Mouse (Mus musculus) adrenal gland, adult 18-20 months (tissue): ENCODE measurements around the gene 4933428G20Rik. TPM values are rescaled to one million over a fixed set of nuclear protein-coding genes. Genes with fewer than 3 reads are reported as not detected.

Experiments
- DNase-seq, 2 experiments: peaks; one replicate each; pipeline ENCODE4 v3.0.0; 2021 to 2022; ENCODE audit warnings: low spot score in 2 of 2
- total RNA-seq, 2 experiments: library from RNA; stranded (reverse); gene quantifications; 1 replicate in 1 of 2; 2 replicates in 1 of 2; pipeline ENCODE4 v1.2.3; 2021

The 4933428G20Rik gene
- total RNA-seq, 2 experiments from 2014 or later: 0.19 to 0.20 TPM

- no peak for DNase-seq
Measured at GRCm38 (mm10) chr11:97508198-97508597, 8.1 kb upstream of the 4933428G20Rik start.

DNA sequence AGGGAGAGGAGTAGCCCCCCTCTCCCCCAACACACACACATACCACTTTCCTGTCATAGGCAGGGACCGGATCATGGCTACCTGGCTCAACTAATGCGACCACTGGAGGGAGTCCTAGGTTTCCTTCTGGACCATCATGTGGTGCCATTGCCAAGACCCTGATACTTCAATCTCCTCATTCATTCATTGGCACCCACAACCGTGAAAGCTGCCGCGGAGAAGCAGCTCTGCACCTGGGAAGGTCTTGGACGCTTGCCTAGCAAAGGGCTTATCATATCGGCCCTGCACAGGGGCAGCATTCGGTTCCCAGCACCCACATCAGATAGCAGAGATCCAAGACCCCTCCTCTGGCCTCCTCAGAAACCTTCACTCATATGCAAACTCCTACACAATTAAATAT lies 6.2 kb upstream of the 4933428G20Rik start:
- DNase-seq: no peak

DNA sequence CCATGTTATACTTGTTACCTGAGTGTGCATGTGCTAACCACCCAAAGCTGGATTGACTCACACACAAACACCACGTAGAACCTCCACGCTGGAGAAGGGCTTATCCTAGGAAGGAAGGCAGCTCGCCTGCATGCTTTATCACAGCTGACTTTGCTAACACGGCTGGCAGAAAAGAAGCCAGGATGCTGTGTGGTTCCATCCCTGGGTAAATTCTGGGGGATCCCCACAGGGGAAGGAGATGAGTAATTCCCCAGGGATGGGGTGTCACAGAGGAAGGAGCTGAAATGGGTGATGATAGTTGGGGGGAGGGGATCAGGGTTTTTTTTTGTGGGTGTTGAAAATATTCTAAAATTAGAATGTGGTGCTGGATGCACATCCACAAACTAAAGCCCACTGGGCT lies 5.6 kb upstream of the 4933428G20Rik start:
- no peak for DNase-seq

DNA sequence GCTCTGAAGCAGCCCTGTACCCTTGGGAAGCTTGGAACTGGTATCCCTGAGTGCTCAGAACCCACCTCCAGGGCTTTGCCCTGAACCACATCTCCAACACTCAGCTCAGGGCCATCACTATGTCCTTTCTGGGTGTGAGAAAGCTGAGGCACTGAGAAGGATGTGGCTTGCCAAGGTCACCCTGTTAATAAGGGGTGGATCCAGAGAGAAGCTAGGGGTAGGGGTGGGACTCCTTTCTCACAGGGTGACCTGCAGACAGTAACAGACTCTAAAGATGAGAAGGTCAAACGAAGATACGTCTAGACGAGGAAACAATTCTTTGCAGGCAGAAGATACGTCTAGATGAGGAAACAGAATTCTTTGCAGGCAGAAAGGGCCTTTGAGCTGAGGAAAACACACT lies 2.7 kb upstream of the 4933428G20Rik start:
- DNase-seq: no peak

DNA sequence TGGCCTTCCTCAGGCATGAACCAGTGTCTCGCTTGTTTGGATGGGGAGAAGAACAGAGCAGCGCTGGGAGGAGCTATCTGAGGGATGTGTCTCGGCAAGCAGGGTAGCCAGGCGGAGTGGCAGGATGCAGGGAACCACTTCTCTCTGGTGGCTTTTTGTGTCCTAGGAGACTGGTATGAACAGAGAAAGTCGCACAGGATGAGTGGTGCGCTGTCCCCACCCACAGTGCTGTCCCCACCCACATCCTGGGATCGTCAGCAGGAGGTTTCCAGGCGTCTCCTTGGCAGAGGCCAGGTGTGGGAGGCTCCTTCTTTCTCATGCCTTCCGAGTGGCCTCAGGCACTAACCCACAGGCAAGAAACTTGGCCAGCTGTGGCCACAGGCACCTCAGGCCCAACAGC lies 2.2 kb upstream of the 4933428G20Rik start:
- no peak for DNase-seq

- no peak for DNase-seq
Measured at GRCm38 (mm10) chr11:97500720-97501448, 744 bp upstream of the 4933428G20Rik start.

GRCm38 (mm10) chr11:97497543-97497942 lies 2.6 kb downstream of the 4933428G20Rik start:
- DNase-seq: no peak

GRCm38 (mm10) chr11:97492836-97493235 lies 7.3 kb downstream of the 4933428G20Rik start:
- no peak for DNase-seq

DNA sequence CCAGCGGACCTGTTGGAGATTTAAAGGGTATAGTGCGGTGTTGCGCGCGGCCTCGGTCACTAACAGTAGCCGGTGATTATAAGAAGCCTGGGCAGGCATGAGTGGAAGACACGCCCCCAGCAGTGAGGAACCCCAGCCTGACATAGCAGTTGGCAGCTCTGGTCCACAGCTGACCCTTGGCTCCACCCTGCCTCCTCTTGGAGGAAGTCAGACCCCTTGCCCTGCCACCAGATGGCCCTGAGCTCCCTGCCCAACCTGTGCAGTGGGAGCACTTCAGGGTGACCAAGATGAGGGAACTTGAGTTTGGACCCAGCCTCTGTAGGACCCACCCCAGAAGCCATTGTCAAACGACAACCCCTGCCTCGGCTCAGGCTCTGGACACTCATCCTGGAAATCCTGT lies 8.5 kb downstream of the 4933428G20Rik start:
- DNase-seq: no peak

- peak; percentile 76 to 83 for DNase-seq
Measured at GRCm38 (mm10) chr11:97489589-97490324, 10.4 kb downstream of the 4933428G20Rik start.

DNA sequence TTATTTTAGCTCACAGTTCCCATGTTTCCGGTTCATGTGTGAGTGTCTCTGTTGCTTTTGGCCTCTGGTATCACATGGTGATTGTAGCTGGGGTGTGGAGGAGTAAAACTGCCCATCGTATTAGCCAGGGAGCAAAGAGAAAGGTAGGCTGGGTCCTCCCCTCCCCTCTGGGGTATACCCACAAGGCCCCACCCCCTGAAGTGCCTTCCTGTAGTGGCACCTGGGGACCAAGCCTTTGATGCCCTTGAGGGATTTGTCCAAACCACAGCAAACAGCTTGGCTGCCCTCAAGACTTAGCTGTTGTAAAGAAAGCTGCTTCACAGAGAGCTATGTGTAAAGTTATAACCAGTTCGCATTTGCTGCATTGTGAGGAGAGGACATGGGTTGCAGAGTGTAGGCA lies 12.5 kb downstream of the 4933428G20Rik start:
- DNase-seq: no peak

- DNase-seq: no peak
Measured at GRCm38 (mm10) chr11:97485661-97486060, 14.5 kb downstream of the 4933428G20Rik start.

DNA sequence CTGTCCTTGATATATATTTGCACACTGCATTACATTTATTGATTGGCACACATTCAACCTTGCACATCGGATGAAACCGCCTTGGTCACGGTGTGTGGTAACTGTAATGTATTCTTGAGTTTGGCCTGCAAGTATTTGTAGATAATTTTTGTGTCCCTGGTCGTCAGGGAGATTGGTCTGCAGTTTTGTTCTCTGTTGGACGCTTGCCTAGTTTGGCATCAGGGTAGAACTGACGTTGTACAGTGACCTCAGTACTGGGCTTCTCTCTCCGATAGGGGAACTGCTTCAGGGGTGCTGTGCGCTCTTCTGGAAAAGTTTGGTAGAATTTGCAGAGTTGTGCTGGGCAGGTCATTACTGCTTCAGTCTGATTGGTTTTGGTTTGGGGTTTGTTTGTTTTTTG lies 20.3 kb downstream of the 4933428G20Rik start:
- DNase-seq: no peak

DNA sequence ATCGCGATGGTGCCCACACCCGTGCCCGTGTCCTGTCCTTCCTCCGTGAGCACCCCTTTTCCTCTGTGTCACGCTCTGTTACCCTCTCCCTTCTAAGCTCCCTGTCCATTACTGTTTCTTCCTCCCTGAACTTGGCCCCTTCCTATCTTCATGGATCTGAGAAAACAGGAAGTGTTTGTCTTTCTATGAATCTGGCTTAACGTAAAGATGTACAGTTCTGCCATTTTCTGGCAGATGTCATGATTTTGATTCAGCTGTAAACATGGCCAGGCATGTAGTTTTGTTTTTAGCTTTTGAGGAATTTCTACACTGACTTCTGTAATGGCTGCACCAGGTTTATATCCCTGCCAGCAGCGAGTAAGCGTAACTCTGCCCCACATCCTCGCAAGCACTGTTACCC lies 21.1 kb downstream of the 4933428G20Rik start:
- no peak for DNase-seq

GRCm38 (mm10) chr11:97478345-97478744 lies 21.8 kb downstream of the 4933428G20Rik start:
- no peak for DNase-seq

DNA sequence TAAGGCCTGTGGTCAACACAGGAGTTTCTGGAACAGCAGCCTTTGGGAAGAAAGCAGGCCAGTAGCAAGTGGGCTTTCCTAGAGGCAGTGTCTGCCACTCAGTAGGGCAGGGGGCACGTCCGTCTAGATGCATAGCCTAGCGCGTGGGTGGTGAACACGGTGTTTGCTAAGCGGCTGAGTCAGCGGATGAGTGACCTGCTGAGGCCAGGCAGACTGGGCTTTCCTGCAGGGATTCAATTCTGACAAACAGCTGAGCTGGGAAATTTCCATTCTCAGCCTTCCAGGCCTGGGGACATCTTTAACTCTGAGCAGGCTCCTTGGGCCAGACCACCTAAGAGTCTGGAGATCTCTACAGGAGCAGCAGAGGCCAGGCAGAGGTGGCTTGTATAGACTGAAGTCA lies 22.7 kb downstream of the 4933428G20Rik start:
- DNase-seq: peak in 1 of 2 experiments; percentile 19

DNA sequence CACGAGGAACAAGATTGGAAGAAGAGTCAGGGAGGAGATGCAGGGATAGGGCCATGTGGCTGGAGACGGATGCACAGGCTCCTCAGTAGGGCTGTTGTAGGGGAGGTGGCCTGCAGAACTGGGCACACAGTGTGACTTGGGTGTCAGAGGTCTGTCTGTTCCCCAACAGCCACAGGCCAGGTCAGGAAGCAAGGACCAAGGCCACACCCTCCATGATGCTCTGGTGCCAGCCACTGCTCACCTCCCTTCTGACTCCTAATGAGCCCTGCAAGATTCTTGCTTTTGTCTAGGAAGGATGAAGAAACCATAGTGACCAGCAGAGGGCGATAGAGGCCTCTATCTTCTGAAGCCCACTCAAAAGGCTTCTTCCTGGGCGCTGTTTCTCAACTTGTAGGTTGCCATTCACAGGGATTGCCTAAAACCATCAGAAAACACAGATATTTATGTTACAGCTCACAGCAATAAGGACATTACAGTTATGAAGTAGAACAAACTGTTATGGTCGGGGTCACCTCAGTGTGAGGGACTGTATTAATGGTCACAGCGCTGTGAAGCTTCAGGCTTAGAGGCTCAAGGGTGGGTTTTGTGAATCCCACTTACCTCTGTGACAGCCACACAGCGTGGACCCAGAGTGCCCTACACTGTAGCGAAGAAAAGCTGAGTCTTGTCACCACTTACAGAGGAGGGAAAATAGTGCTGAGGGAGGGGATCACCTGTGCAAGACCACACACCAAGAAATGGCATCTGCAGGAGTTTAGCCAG lies 23.6 kb downstream of the 4933428G20Rik start:
- peak; percentile 36 to 44 for DNase-seq

- DNase-seq: no peak
Measured at GRCm38 (mm10) chr11:97471276-97471675, 28.9 kb downstream of the 4933428G20Rik start.

GRCm38 (mm10) chr11:97469828-97470227 lies 30.3 kb downstream of the 4933428G20Rik start:
- DNase-seq: no peak

DNA sequence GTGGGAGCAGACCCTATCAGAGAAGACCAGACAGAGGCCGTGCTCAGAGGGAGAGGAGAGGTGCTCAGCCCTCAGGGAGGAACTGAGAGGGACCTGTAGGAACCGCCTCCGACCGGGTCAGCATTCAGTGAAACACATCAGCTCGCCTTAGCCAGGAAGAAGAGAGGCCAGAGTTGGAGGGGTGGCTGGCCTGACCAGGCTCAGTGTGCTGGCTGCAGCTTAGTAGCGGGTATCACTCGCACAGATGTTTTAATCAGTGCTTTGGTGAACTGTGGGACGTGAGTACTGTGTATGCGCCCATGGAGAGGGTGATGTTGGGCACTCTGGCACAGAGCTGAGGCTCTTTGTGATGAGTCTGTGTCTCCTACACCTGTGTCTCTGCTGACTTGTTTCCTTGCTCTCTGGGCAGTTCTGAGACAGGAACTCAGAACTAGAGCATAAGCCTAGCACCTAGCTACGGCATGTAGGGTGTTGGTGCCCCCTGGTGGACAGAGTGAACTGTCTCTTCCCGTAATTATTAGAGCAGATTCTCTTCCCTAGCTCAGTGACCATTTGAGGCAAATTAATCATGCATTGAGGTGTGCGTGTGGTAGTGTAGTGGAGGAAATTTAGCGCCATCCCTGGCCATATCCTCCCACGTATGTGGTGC lies 31.4 kb downstream of the 4933428G20Rik start:
- DNase-seq: peak; percentile 83 to 88

DNA sequence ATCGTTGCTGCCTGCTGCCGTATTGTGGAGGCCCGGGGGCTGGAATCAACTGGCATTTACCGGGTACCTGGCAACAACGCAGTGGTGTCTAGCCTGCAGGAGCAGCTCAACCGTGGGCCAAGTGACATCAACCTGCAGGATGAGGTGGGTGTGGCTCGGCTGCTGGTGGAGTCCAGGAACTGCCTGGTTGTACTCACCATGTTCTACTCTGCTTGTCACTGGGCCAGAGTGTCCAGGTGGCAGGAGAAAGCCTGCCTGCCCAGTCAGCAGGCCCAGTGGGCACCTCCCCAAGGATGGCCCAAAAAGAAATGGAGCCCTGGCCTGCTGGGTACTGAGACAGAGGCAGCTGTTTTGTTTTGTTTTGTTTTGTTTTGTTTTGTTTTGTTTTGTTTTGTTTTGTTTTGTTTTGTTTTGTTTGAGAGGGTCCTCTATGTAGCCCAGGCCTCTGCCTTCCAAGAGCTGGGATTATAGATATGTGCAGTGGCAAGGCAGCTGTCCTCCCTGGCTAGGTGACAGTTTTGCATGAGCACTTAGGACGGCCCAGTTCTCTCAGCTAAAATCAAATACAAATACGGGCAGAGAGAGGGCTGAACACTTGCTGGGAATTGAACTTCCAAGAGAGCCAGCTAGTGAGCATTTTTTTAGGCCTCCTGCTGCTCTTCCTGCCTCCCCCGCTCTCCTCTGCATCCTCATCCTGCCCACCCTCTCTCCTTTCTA lies 33.5 kb downstream of the 4933428G20Rik start:
- no peak for DNase-seq
